Mouse (Mus musculus) thymus, adult 18-20 months (tissue): ENCODE results near the gene Fmnl2.

Experiments used
- DNase-seq, 2 experiments: peaks; one replicate each; pipeline ENCODE4 v3.0.0; 2022; ENCODE audit warnings: mixed read lengths in 2 of 2

The Fmnl2 gene

DNA sequence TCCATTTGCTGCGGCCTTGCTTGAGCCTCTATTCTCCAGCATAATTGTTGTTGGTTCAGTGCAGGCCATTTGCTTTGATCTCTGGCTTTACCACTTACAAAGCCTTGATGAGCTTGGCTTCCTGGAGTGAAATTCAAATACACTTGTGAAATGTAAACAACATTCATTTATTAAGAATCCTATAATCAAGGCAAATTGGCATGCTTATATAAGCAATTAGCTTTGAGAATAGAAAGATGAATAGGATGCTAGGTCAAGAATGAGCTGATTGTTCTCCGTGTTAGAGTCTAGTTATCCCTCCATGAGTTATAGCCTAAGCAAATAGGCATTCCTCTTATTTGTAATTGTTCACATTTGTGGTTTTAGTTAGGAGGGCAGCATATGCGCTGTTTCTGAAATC lies 8.5 kb downstream of the Fmnl2 start:
- no peak for DNase-seq

DNA sequence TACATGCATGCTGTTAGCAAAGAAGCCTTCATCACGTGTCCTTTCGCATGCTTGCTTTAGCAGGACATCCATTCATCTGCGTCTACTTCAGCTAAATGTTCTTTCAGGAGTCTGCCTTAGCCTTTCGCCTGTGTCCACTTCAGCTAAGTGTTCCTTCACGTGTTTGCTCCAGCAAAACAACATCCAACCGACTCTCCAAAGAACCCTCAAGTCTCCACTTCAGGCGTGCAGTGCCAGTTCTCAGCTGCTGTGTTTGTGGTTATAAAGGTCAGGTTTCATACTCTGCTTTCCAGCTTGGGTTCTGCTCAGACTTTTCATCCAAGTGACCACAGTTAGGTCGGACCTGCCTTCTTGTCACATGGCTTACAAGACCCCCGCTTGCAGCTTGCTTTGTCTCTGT lies 10.1 kb downstream of the Fmnl2 start:
- DNase-seq: no peak

DNA sequence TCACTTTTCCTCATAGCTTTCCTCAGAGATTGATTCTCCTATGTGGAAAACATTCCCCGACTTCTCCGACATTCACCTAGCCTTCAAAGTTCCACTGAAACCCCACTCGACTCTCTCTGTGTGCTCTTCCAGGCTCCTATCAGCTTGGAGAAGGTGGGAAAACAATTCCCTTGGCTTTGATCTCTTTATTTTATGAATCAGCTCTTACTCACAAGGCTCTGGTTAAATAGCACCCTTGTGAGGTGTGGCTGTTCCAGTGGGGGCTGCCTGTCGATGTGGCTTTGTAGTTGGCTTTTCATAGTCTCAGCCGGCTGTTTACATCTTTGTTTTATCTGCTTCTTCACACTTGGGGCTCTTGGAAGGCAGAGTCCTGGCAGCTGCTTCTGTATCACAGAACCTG lies 10.5 kb downstream of the Fmnl2 start:
- no peak for DNase-seq

DNA sequence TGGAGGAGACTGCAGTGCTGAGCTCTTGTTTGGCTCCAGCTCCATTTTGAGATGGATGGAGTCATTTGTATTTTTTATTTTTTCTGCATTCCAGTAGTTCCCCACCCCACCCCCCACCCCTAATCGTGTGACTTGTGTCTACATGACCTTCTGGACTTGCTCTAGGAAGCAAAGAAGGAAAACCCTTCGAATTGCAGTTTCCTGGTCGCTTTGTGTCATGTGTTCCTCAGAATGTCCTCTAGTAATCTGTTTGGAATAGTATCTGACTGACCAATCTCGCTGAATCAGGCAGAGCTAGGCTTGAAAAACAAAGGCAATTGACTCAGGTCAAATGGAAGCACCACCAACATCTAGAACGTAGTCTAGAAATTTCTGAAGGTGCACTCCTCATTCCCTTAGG lies 15.0 kb downstream of the Fmnl2 start:
- DNase-seq: no peak

DNA sequence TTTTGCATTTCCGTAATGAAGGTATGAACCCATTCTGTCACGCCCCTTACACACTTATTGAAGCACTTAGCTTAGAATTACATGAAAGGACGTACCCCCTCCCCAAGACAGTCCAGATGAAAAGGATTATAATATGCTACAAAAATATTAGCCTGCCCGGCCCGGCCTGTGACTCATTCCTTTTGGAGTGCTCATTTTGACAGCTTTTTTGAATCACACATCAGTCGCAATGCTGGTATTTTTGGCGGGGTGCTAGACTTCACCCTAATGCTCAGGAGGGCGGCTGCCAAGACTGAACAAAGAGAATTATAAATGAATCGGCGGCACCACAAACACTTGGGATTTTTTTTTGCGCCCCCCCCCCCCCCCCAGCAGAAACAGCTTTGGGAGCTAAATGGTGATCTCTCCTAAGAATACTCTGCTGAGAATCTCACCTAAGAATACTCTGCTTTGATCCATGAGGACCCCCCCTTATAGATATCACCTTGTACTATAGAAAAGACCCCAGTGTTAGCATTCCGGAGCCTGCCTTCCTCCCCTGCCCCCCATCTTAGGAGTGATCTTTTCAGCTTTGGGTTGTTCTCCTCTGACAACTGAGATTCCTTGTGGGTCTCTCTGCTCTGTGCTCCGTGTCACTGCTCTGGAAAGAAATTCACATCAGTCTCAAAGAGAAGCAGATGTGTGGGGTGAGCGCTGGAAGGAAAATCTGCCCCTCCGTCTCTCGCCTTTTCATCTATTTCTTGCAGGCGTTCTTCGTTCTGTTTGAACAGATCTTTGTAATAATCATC lies 15.8 kb downstream of the Fmnl2 start:
- no peak for DNase-seq

DNA sequence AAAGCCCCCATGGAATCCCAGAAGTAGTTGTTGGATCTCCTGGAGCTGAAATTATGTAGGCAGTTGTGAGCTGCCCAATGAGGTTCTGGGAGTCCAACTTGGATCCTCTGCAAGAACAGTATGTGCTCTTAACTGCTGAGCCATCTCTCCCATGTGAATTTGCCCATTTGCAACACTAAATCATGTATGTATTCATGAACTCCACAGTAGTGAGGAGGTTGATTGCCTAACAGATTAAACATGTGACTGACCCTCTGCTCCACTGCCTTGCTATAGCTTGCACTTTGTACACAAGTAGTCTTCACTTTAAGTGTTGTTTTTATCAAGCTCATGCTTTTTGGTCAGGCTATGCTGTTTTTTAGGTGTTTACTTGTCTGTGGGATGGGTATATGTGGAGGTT lies 17.1 kb downstream of the Fmnl2 start:
- DNase-seq: no peak

DNA sequence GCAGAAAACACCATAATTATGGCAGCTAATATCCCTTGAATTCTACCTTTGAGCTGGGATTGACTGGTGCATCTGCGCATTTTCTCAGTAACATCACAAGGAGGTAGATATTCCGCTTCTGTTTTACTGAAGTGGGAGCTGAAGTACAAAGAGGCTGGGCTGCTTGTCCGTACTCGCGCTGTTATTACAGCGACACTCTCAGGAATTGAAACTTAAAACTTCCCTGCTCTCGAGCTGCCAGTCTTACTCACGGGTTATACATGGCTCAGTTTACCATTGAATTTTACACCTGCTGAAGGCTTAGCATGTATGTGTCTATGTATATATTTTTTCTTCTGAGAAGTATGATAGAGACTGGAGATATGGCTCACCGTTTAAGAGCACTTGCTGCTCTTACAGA lies 18.1 kb downstream of the Fmnl2 start:
- no peak for DNase-seq

DNA sequence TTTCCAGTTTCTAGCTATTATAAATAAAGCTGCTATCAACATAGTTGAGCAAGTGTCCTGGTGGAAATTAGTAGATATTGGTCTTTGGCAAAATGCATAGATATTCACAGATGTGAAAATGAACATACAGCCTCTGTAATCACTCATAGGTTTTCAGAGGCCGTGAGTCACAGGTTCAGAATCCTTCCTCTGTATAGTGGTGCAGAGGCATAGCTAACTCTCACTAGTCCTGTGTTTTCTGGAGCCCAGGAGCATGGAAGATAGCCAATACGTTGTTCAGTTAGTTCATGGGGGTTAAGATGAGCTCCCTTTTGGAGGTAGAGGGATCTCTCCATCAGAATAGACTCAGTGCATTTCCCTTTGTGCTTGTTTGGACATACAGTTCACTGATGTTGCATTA lies 25.7 kb downstream of the Fmnl2 start:
- DNase-seq: no peak

DNA sequence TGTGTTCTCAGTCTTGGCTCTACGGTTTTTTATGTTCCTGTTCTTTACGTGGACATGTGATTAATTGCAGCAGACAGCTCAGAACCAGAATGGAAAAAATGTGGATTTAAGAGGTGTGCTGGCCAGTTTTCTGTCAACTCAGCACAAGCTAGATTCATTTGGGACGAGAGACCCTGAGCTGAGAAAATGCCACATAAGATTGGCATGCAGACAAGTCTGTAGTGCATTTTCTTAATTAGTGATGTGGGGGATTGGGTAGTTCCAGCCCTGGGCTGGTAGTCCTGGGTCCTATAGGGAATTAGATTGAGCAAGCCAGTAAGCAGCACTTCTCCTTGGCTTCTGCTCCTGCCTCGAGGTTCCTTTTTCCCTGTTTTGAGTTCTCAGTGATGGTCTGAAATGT lies 26.4 kb downstream of the Fmnl2 start:
- DNase-seq: no peak

DNA sequence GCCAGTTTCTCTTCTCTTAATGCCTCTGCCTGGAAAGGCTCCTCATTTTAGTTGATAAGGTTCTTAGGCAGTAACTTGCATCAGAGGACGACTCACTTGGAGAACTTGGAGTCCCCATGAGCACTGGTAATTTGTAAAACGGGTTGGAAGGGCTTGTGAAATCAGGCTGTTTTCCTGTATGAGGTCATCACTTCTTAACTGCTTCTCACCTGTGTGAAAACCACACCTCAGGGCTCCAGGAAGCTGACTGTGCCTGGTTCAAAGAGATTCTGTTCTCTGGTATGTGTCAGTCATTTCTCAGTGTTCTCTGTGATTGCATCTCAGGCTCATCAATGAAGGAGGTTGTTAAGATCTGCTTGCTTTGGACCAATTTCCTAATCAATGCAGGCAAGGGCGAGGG lies 27.4 kb downstream of the Fmnl2 start:
- no peak for DNase-seq

DNA sequence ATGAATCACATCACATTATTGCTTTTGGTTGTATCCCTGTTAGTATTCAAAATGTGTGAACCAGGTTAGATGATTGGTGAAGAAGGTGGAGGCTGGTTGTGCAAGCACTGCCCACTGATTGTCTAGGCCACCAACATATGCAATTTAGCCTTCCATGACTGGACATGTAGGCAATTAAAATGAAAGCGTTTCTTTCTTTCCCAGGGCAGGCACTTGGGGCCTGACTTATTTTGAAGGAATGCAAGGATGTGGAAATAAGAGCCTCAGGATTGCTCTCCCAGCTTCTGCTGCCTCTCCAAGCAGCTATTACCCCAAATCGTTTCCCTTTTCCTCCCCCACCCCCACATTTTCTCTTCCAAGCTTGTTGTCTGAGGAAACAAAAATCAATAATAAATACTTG lies 29.6 kb downstream of the Fmnl2 start:
- no peak for DNase-seq

DNA sequence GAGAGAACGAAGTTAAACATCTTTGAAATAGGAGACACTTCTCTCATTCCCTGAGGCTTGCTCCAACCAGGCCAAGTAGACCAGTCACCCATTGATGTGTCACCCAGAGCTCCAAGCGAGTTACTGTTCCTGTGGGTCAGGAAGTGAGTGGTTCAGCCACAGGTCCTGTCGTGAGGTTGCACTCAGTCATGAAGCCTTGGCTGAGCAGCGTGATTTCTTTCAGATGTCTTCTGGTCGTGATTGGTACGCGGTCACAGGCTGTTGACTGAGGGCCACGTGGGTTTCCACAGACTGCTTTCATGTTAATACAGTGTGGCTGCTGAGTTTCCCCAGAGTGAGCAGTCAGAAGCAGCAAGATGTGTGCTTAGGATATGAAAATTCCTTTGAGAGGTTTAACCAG lies 33.5 kb downstream of the Fmnl2 start:
- no peak for DNase-seq

DNA sequence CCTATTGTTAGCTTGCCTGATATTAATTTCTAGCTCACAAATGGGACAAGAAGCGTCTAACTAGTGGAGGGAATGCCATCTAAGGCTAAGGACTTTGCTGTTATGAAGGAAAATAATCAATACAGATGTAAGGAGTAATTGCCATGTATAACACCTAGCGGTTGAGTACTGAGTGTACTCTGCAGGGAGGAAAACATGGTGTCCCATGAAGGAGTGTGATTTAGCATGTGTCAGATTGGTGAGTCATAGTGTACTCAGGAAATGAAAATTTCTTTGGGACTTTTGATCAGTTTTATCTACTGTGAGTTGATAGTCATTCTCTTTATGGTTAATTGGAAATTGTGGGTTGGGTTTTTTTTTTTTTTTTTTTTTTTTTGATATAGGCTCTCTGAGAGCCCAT lies 34.1 kb downstream of the Fmnl2 start:
- DNase-seq: no peak

DNA sequence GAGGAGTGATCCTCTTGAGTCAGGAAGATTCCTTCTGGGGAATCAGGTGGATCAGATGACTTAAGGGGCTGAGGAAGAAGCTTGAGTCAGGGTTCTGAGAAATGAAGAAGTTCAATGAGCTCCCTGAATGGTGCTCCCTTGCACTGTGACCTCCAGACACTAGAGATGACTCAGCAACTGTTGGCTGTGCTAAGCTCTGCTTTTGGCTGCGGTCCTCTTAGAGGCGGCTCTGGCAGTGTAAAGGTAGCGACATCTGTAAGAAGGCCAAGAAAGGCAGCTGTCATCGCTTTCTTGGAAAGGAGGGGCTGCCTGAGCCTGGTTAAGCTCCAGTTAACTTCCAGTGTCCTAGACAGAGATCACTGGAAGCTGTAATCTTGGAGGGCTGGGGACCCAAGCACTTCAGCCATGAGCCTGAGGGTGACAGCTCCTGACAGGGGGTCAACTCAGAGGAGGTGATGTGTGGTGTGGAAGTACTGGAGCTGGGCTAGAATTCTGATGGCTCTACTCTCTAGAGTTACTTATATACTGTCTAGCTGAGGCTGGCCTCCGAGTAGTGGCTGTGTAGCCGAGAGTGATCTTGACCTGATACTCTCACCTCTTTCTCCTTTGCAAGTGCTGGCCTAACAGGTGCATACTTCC lies 37.4 kb downstream of the Fmnl2 start:
- peak in 1 of 2 experiments; percentile 9 for DNase-seq

DNA sequence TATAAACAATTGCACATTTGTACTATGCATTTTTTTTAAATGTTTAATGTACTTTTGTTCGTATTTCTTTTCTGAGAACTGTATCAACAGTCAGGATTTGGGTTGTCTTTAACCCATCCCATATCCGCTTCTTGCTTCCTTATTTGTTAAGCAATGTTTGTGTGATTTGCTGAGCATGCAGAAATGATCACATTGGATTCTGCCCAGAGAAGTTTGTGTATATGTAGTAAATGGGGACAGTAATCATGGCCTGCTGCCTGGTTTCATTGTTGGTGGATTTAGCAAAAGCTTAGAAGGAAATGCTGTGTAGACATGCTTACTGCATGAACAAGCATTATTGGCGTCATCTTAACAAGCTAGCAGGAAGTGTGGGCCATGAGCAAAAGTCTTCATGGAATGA lies 39.3 kb downstream of the Fmnl2 start:
- DNase-seq: no peak

DNA sequence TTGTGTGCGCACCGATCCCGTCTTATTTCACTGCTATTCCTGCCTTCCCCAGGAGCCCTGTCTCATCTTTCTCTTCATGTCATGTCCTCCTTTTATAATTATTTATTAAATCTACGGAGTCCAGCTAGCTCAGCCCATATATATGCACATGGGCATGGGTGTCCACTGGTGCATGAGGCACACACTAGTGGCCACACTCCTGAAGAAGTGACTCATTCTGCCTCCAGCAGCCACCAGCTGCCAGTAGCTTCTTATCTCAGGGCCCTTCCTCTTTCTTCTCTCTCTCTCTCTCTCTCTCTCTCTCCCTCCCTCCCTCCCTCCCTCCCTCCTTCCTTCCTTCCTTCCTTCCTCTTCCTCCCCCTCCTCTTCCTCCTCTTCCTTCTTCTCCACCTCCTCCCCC lies 43.1 kb downstream of the Fmnl2 start:
- DNase-seq: no peak

DNA sequence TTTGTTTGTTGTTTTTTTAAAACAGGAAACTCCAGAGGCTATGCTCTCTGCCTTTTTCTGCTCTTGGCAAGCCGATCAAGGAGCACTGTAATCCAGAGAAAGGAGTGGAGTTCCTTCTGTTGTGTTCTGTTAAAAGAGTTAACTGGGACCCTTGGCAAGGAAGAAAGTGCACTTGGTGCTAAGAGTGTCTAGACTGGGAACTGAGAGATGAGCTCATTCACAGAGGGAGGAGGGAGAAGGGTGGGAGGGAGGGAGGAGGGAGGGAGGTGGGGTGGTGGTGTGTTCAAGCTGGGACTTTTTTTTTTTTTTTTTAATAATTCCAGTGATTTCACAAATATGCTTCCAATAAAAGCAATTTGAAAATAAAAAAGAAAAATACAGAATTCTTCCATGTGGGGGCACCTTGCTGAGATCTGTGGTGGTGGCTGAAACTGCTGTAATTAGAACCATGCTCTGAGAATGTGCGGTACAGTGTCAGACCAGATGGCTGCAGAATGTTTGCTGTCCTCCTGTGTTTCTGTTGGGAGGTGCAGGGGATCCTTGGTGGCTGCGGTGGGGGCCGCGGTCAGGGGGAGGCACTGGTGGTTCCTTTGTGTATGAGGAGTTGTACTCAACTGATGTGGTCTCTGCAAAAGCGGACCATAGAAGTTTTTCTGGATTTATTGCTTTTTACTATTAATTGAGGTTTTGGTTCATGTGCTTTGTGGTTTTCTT lies 43.8 kb downstream of the Fmnl2 start:
- no peak for DNase-seq

DNA sequence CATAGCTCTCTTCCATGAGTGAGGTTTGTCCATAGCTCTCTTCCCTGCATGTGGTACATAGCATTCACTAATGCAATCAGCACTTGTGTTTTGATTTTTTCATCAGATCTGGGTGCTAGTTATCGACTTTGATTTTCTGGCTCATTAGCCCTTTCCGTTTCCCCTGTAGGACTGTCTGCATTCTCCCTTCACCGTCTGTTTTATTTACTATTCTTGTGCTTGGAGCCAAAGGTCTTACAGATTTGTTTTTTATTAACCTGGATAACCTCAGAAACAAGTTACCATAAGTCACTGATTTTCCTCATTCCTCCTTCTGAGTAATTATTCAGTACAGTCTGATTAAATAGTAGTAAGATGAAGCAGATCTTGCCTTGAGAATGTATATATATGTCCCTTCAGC lies 44.8 kb downstream of the Fmnl2 start:
- DNase-seq: no peak

DNA sequence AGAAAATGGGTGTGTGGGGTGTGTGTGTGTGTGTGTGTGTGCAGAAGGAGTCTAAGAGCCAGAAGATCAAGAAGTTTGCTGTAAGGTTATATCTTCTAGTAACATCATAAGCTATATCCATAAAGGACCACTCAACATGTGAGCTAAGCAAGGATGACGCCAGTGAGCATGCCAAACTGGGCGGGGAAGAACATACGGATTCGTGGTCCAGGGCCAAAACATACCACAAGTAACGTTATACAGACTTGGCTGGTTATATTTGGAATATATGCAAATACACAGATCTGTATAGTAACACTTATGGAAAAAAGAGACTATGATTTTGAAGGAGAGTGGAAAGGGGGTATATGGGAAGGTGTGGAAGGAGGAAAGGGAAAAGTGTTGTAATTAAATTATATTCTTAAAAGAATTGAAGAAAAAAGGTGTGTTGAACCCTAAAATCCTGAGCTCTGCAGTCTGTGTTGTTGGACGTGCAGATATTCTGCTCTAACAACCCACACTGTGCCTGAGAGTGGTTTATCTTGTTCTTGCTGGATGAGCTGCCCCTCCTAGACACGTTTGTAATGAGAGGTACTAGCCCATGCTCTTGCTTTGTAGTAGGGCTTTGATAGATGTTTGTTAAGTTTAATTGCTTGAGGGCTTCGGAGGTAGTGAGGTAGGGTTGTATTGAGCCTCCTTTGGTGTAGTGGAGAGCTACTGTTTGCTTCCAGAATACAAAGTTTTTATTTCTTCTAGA lies 45.7 kb downstream of the Fmnl2 start:
- DNase-seq: no peak

DNA sequence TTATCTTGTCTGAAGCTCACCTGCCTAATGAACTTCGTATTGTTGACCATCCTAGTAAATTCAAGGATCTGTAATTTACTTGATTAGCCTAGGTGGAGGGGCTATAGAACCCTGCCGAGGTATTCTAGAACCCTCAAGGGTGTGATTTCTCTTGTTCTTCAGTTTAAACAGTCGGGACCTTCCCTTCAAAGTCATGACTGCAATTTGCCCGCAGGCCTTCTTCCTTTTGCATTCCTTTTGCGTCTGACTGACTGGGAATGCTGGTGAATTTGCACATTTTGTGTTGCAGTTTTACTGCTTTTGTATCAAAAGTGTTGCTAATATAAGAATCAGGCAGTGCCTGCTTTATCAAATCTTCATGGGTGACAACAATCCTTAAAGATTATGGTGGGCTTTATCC lies 46.9 kb downstream of the Fmnl2 start:
- DNase-seq: no peak

DNA sequence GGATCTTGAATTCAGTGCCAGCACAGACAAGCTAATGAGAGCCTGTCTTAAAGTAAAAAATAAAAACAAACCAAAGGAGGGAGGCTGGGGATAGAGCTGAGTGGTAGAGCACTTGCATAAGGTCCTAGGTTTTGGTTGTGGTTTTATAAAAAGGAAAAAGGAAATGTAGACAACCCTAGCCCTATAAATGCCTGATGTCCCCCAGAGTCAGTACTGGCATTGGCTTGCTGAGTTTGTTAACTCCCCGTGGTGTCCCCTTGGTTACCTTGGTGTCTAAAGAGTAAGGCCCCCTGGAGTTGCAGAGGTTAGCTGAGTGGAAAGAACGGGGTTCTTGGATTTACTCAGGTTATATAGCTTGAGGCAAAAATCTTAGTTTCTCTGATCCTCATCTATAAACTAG lies 55.7 kb downstream of the Fmnl2 start:
- no peak for DNase-seq

DNA sequence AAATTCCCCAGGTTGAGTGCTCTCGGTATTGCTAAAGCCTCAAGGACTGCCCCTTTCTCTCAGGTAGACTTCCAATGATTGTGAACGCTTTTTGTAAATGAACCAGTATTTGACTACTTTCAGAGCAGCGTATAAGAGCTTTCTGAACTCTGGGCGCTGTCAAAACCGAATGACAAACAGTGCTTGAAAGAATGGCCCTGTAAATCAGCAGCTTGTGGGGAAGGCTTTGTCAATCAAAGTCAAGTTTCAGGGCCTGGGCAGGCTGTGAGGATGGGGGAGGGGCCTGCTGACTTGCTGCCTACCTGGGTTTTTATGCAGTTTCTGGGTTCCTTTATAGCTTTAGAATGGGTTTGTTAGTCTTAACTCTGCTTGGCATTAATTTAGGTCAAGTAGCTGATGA lies 56.1 kb downstream of the Fmnl2 start:
- no peak for DNase-seq

DNA sequence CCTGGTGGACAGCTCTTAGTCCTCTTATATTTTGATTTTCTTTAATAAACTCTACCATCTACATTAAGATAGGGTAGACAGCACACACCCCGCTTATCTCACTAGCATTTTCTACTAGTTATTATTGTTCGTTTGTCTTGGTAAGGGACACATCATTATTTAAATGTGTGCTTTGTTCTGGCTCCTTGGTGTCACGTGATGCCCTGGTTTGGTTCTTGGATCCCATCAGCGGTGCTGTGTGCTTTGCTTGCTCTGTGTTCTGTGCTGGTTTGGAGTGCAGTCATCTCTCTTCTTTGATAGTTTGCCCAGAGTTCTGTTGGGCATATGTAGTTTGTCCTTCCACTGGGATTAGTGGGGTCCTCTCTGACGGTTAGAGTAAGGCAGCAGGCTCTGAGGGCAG lies 57.9 kb downstream of the Fmnl2 start:
- no peak for DNase-seq

DNA sequence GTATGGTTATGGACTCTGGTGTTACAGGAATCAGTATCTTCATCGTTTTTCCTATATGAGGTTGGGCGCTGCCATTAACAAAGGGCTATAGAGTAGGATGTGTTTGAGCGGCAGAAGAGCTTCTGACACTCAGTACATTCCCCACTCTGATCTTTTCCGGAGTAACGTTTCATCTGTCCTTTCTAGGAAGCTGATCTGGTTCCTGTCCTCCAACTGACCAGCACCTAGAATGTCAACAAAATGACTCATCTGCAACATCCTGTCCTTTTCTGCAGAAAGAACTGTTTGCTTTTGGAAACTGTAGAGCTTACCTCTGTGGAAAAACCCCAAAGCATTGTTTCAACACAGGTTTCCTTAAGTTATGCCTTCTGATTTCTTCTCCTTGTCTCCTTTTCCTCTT lies 60.4 kb downstream of the Fmnl2 start:
- no peak for DNase-seq
